Mouse (Mus musculus) hindbrain, embryonic 16.5 days (tissue): ENCODE measurements around the gene Rcn1. TPM values are rescaled to one million over a fixed set of nuclear protein-coding genes. Genes with fewer than 3 reads are reported as not detected.

Source experiments
- ATAC-seq: fragments of 200-750 bp; cut with Nextera tagmentation; 2 replicates; pipeline ENCODE4 v1.8.0; 2017; ENCODE audit warnings: moderate TSS enrichment, moderate library complexity
- H3K27ac ChIP-seq: fragments of 300-500 bp; sonication (generic); 2 replicates; pipeline ENCODE4 v1.5.1; 2014; ENCODE audit warnings: low read depth, mild to moderate bottlenecking, control low read depth, low read length, moderate library complexity
- H3K27me3 ChIP-seq: fragments of 300-500 bp; sonication (generic); replicated peaks from 2 replicates; pipeline ENCODE4 v1.6.1; 2014; ENCODE audit warnings: low read length; ENCODE audit not compliant: control insufficient read depth, insufficient read depth
- H3K36me3 ChIP-seq: fragments of 300-500 bp; sonication (generic); 2 replicates; pipeline ENCODE4 v1.6.1; 2014; ENCODE audit warnings: mild to moderate bottlenecking, low read length, moderate library complexity, mixed read lengths; ENCODE audit not compliant: control insufficient read depth, insufficient read depth
- H3K4me1 ChIP-seq: fragments of 300-500 bp; sonication (generic); 2 replicates; pipeline ENCODE4 v1.6.1; 2014; ENCODE audit warnings: low read depth, low read length; ENCODE audit not compliant: control insufficient read depth, insufficient read depth
- H3K4me2 ChIP-seq: fragments of 300-500 bp; sonication (generic); 2 replicates; pipeline ENCODE4 v1.6.1; 2014; ENCODE audit warnings: mild to moderate bottlenecking, low read length, control low read depth, moderate library complexity
- H3K4me3 ChIP-seq: fragments of 300-500 bp; sonication (generic); 2 replicates; pipeline ENCODE4 v1.5.1; 2014; ENCODE audit warnings: mild to moderate bottlenecking, low read length, control low read depth, moderate library complexity
- H3K9ac ChIP-seq: fragments of 300-500 bp; sonication (generic); 2 replicates; pipeline ENCODE4 v1.6.1; 2014; ENCODE audit warnings: low read depth, mild to moderate bottlenecking, control low read depth, low read length, moderate library complexity
- H3K9me3 ChIP-seq: fragments of 300-500 bp; sonication (generic); 2 replicates; pipeline ENCODE4 v1.6.1; 2014; ENCODE audit warnings: mild to moderate bottlenecking, low read length, moderate library complexity; ENCODE audit not compliant: control insufficient read depth
- WGBS: fragments of 180-500 bp; shearing (Covaris S2); extraction: QIAGEN DNeasy Blood & Tissue Kit; methylation state at CpG from one replicate; pipeline ENCODE4 v1.1.7; 2014; 5-methylcytosine and 5-hydroxymethylcytosine counted together
- polyA plus RNA-seq: library from polyadenylated mRNA; unstranded; fragments of >200 nt; fragmentation: Nextera tagmentation; extraction: Ambion mirVana; gene quantifications from 2 replicates; pipeline ENCODE4 v1.2.1, GENCODE M21; 2015

Rcn1 gene
- 76.2 and 80.0 TPM in 2 replicates for polyA plus RNA-seq

GRCm38 (mm10) chr2:105399085-105399891 is at the start of gene Rcn1:
Rcn1 (minus strand) TSS chr2:105399319.
- Histone ChIP-seq H3K4me3 (peak within 1 kb of the TSS; percentile 73), H3K4me1 (peaks cover 8% of the 10 kb centered on the region), H3K9me3 (no peaks in the 10 kb centered on the region), H3K27ac (peak within 1 kb of the TSS; percentile 79), H3K9ac (peak within 1 kb of the TSS; percentile 81), H3K27me3 (no peaks in the 10 kb centered on the region; the same call in 1 of the 2 replicates), H3K36me3 (no peaks in the 10 kb centered on the region), H3K4me2 (peak within 1 kb of the TSS; percentile 93)
- 1% methylated on average over 42 of the region's 57 CpGs for WGBS
- ATAC-seq = peak; percentile 93

DNA sequence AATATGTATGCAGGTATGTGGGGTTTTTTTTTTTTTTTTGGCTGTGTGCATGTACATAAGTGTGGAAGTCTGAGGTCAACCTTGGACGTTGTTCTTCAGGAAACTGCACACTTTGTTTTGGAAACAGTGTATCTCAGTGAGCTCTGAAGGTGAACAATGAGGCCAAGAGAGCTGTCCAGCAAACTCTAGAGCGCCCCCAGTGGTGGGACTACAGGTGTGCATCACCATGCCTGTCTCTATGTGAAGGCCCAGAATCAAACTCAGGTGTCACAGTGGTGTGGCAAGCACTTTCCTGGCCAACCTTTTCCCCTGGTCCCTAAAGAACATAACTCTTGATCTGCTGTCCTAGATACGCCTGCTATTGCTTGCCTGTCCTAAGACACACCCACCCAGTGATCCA is 45.0 kb upstream of the Rcn1 start:
- H3K9ac ChIP-seq = no peak overlapping the region
- no peaks in the 10 kb centered on the region for H3K27me3 ChIP-seq
- H3K4me3 ChIP-seq = no peak overlapping the region
- H3K36me3 ChIP-seq = no peaks in the 10 kb centered on the region
- 37% methylated on average over 3 of the region's 3 CpGs for whole genome bisulfite sequencing
- no peak for ATAC-seq
- no peak overlapping the region for H3K4me2 ChIP-seq
- no peaks in the 10 kb centered on the region for H3K9me3 ChIP-seq
- no peak overlapping the region for H3K27ac ChIP-seq
- no peaks in the 10 kb centered on the region for H3K4me1 ChIP-seq

DNA sequence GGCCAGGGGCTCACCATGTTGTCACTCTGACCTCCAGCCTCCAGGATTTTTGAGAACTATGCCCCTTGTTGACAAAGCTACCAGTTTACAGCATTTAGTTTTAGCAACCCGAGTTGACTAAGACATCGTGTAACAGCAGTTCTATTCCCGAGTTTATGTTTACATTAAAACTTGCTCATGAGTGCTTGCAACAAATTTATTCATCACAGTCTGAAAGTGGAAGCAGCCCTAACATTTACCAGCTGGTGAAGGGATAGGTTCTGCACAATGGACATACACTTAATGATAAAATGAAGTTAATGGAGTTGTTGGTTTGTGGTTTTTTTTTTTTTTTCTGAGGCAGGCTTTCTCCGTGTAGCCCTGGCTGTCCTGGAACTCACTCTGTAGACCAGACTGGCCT is 39.9 kb upstream of the Rcn1 start:
- Histone ChIP-seq H3K4me1 (no peaks in the 10 kb centered on the region), H3K9ac (no peak overlapping the region), H3K27ac (no peak overlapping the region), H3K36me3 (no peaks in the 10 kb centered on the region), H3K9me3 (no peaks in the 10 kb centered on the region), H3K27me3 (no peaks in the 10 kb centered on the region), H3K4me3 (no peak overlapping the region), H3K4me2 (no peak overlapping the region)
- no peak for ATAC-seq
- WGBS = 85% methylated on average over 4 of the region's 4 CpGs

GRCm38 (mm10) chr2:105438525-105438924 is 39.4 kb upstream of the Rcn1 start:
- Histone ChIP-seq H3K27me3 (no peaks in the 10 kb centered on the region), H3K4me1 (no peaks in the 10 kb centered on the region), H3K4me3 (no peak overlapping the region), H3K36me3 (no peaks in the 10 kb centered on the region), H3K4me2 (no peak overlapping the region), H3K9me3 (no peaks in the 10 kb centered on the region), H3K27ac (no peak overlapping the region), H3K9ac (no peak overlapping the region)
- ATAC-seq = no peak
- WGBS = 93% methylated on average over 2 of the region's 2 CpGs

DNA sequence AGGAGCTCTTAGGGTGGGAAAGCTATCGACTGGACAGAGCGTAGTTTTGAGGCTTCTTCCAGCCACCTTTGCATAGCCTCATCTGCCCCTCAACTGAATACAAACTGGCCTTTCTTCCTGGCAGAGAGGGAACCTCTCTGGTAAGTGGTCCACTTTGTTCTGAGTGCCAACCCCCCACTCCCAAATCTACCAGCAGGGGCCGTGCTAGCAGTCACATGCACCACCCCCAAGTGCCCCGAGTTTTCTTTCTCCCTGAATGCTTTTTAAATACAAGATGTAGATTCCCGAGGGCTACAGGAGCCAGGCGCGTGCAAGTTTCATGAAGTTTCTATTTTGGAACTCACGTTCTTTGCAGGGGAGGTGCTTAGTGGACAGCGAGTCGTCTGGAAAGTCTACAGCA is 33.8 kb upstream of the Rcn1 start:
- Histone ChIP-seq H3K9ac (no peak overlapping the region), H3K27ac (no peak overlapping the region), H3K9me3 (no peaks in the 10 kb centered on the region), H3K4me3 (no peak overlapping the region), H3K27me3 (0 out of 2 replicates have a peak, but pooled peaks cover 2% of the 10 kb centered on the region), H3K4me2 (peak overlapping the region; percentile 28), H3K4me1 (no peaks in the 10 kb centered on the region), H3K36me3 (no peaks in the 10 kb centered on the region)
- 21% methylated on average over 10 of the region's 10 CpGs for WGBS
- ATAC-seq = peak; percentile 51; the same call in 1 of the 2 replicates

- ATAC-seq = no peak
- no peaks in the 10 kb centered on the region for H3K4me1 ChIP-seq
- H3K36me3 ChIP-seq = no peaks in the 10 kb centered on the region
- H3K4me3 ChIP-seq = no peak overlapping the region
- H3K27ac ChIP-seq = no peak overlapping the region
- H3K9ac ChIP-seq = no peak overlapping the region
- WGBS = 81% methylated on average over 5 of the region's 5 CpGs
- peaks cover 2% of the 10 kb centered on the region; the same call in 1 of the 2 replicates for H3K27me3 ChIP-seq
- H3K9me3 ChIP-seq = no peaks in the 10 kb centered on the region
- H3K4me2 ChIP-seq = no peak overlapping the region
Measured at GRCm38 (mm10) chr2:105430373-105430772, 31.3 kb upstream of the Rcn1 start.

- no peak overlapping the region for H3K4me3 ChIP-seq
- H3K4me2 ChIP-seq = no peak overlapping the region
- H3K27ac ChIP-seq = no peak overlapping the region
- peaks cover 2% of the 10 kb centered on the region; the same call in 1 of the 2 replicates for H3K27me3 ChIP-seq
- no peaks in the 10 kb centered on the region for H3K36me3 ChIP-seq
- 81% methylated on average over 6 of the region's 6 CpGs for WGBS
- no peak overlapping the region for H3K9ac ChIP-seq
- ATAC-seq = no peak
- H3K4me1 ChIP-seq = no peaks in the 10 kb centered on the region
- H3K9me3 ChIP-seq = no peaks in the 10 kb centered on the region
Measured at GRCm38 (mm10) chr2:105429899-105430298, 30.8 kb upstream of the Rcn1 start.

DNA sequence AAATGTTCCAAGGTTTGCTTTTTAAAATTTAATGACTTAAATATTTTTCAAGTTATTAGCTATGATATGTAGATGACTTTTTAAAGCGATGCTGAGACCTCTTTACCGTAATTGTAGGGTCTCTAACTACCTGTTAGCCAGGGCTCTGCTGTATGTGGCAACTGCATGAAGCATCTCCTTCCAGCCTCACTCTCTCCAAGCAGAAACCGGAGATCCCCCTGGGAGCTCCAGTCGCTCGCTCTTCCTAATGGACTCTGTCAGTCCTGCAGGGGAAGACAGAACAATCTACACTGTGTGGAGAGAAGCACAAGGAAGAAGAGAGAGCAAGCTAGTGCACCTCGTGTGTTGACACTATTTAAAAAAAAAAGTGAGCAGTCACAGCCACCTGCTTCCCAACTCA is 29.3 kb upstream of the Rcn1 start:
- H3K9ac ChIP-seq = no peak overlapping the region
- H3K36me3 ChIP-seq = no peaks in the 10 kb centered on the region
- WGBS = 14% methylated on average over 6 of the region's 6 CpGs
- no peaks in the 10 kb centered on the region for H3K9me3 ChIP-seq
- H3K4me1 ChIP-seq = no peaks in the 10 kb centered on the region
- 0 out of 2 replicates have a peak, but pooled peaks have one; percentile 35 for ATAC-seq
- no peak overlapping the region for H3K27ac ChIP-seq
- no peak overlapping the region for H3K4me3 ChIP-seq
- H3K4me2 ChIP-seq = no peak overlapping the region
- H3K27me3 ChIP-seq = peaks cover 2% of the 10 kb centered on the region; the same call in 1 of the 2 replicates

DNA sequence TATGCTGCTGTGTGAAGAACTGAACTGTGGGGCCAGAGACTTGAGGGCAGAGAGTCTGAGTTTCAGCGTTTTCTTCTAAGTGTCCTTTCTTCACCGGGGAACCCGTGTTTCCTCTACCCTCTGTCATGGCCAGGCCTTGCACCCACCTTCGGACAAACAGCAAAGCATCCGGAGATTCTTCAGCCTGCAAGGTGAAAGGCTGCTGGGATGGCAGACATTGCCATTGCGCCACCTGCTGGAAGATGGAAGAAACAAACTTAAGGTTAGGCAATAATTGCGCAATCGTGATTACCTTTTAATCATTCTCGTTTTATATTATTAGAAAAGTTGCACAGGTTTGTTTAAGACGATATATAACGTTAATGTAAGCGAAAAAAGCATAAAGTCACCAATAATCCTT is 28.9 kb upstream of the Rcn1 start:
- peaks cover 2% of the 10 kb centered on the region; the same call in 1 of the 2 replicates for H3K27me3 ChIP-seq
- no peak overlapping the region for H3K4me2 ChIP-seq
- ATAC-seq = peak; percentile 44; the same call in 1 of the 2 replicates
- no peaks in the 10 kb centered on the region for H3K9me3 ChIP-seq
- H3K4me1 ChIP-seq = no peaks in the 10 kb centered on the region
- no peak overlapping the region for H3K4me3 ChIP-seq
- WGBS = 3% methylated on average over 12 of the region's 12 CpGs
- no peaks in the 10 kb centered on the region for H3K36me3 ChIP-seq
- no peak overlapping the region for H3K27ac ChIP-seq
- no peak overlapping the region for H3K9ac ChIP-seq
